Mouse (Mus musculus): ENCODE data around the gene Pappa2.

DNA sequence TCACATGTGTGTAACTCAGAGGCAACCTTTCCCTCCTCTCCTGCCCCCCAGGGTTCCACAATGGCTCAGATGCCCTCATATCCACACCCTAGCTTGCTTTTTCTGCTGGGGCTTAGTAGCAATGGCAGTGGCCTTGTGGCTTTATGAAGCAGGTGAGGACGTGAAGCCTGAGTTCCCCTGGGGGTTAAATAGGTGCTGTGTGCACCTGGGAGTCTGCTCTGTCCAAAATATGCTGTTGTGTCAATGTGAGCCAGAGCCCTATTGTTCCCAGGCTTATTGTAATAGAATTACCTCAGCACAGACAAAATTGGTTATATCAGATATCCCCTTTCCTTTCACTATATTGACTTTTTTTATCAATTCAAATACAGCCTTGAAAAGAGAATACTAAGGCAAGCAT lies 292.6 kb downstream of the Pappa2 start:
- TF ChIP-seq POLR2A (IDR thresholded peaks at IDR 0.05; ENCODE audit: extremely low read depth, insufficient read depth, low read length) (no peak), CTCF (IDR thresholded peaks at IDR 0.05; ENCODE audit: low read depth, low read length) (no peak)
